Mouse (Mus musculus) CH12.LX (cell line): ENCODE data around the gene Kcnk7.

Experiments
- HCFC1 ChIP-seq: IDR thresholded peaks from 2 replicates; pipeline ENCODE4 v1.6.1; 2012; ENCODE audit warnings: low read depth, mild to moderate bottlenecking, inconsistent platforms, low read length, improper control_type of control experiment
- JUND ChIP-seq: conservative IDR thresholded peaks from 2 replicates; pipeline ENCODE4 v1.6.1; 2011; ENCODE audit warnings: low read depth, low read length, improper control_type of control experiment
- SMC3 ChIP-seq: IDR thresholded peaks from 2 replicates; pipeline ENCODE4 v1.6.1; 2011; ENCODE audit warnings: low read depth, low read length, improper control_type of control experiment

GRCm38 (mm10) chr19:5693801-5694200 is 10.4 kb upstream of the Kcnk7 start:
- TF ChIP-seq HCFC1 (no peak), SMC3 (no peak), JUND (no peak)
